Mouse (Mus musculus) G1E (cell line): Measurements from ENCODE around the gene Myo1g. TPM values are rescaled to one million over a fixed set of nuclear protein-coding genes. Genes with fewer than 3 reads are reported as not detected.

Source experiments
- ATAC-seq: 2 replicates; pipeline ENCODE4 v1.8.0; 2016; ENCODE audit warnings: mild to moderate bottlenecking; ENCODE audit not compliant: insufficient number of reproducible peaks, poor library complexity, low FRiP score, severe bottlenecking; ENCODE audit errors: extremely low read depth
- DNase-seq: peaks from one replicate; pipeline ENCODE4 v3.0.0; 2012; ENCODE audit warnings: low spot score
- H3K27me3 ChIP-seq: 2 replicates; pipeline ENCODE4 v1.6.1; 2012; ENCODE audit warnings: mild to moderate bottlenecking, low read length, inconsistent platforms; ENCODE audit not compliant: insufficient read depth
- H3K36me3 ChIP-seq: replicated peaks from 2 replicates; pipeline ENCODE3; 2012; ENCODE audit warnings: mild to moderate bottlenecking, inconsistent platforms
- H3K4me1 ChIP-seq: 2 replicates; pipeline ENCODE4 v1.6.1; 2012; ENCODE audit warnings: low read depth, low read length, inconsistent platforms, mixed read lengths; ENCODE audit not compliant: insufficient read depth
- H3K4me3 ChIP-seq: 2 replicates; pipeline ENCODE4 v1.5.1; 2012; ENCODE audit warnings: low read depth, mild to moderate bottlenecking, inconsistent platforms, low read length, moderate library complexity, mixed read lengths
- H3K9me3 ChIP-seq: replicated peaks from 2 replicates; pipeline ENCODE4 v1.6.1; 2012; ENCODE audit warnings: inconsistent platforms
- CTCF ChIP-seq: IDR thresholded peaks from 2 replicates; pipeline ENCODE4 v1.5.1; 2012; ENCODE audit warnings: low read depth, low read length, inconsistent platforms, mixed read lengths
- GATA1 ChIP-seq: IDR thresholded peaks from 2 replicates; pipeline ENCODE4 v1.6.1; 2012; ENCODE audit warnings: borderline replicate concordance, low read length, inconsistent platforms, mixed read lengths
- GATA2 ChIP-seq: IDR thresholded peaks from 2 replicates; pipeline ENCODE4 v1.6.1; 2012; ENCODE audit warnings: low read depth, low read length, inconsistent platforms, borderline replicate concordance
- POLR2AphosphoS5 ChIP-seq: IDR thresholded peaks from 2 replicates; pipeline ENCODE4 v1.6.1; 2012; ENCODE audit warnings: low read depth, low read length, inconsistent platforms; ENCODE audit not compliant: insufficient replicate concordance
- TAL1 ChIP-seq: conservative IDR thresholded peaks from 2 replicates; pipeline ENCODE4 v1.6.1; 2012; ENCODE audit warnings: low read depth, low read length, inconsistent platforms, mixed read lengths
- polyA plus RNA-seq: library from polyadenylated mRNA; stranded (reverse); fragments of >175 nt; gene quantifications from 2 replicates; pipeline ENCODE4 v1.2.3, GENCODE M21; 2012
- total RNA-seq, 2 experiments: library from RNA; stranded (forward) in 1 of 2; stranded (reverse) in 1 of 2; fragments of 200-1000 nt in 1 of 2; fragments of >200 nt in 1 of 2; fragmentation: Nextera tagmentation in 1 of 2; gene quantifications; 2 replicates each; pipeline ENCODE4 v1.2.3; 2014 to 2017

The Myo1g gene
- total and polyA plus RNA-seq, 3 experiments = 56.5 to 78.8 (median 69.2) TPM

GRCm38 (mm10) chr11:6484244-6484959, 36.4 kb downstream of the Myo1g start:
- no peak for ATAC-seq
- no peaks in the 10 kb centered on the region for H3K9me3 ChIP-seq
- peaks cover 41% of the 10 kb centered on the region for H3K27me3 ChIP-seq
- DNase-seq = no peak
- no peak overlapping the region for H3K4me3 ChIP-seq
- TF ChIP-seq TAL1 = no peak
- no peak for TF ChIP-seq POLR2AphosphoS5
- TF ChIP-seq GATA1 = no peak
- no peak for TF ChIP-seq GATA2
- no peak for TF ChIP-seq CTCF
- no peaks in the 10 kb centered on the region for H3K36me3 ChIP-seq
- H3K4me1 ChIP-seq = peaks cover 16% of the 10 kb centered on the region; the same call in 1 of the 2 replicates

GRCm38 (mm10) chr11:6483103-6483502, 37.7 kb downstream of the Myo1g start:
- no peak for TF ChIP-seq GATA2
- TF ChIP-seq TAL1 = no peak
- no peak for TF ChIP-seq CTCF
- no peak for TF ChIP-seq POLR2AphosphoS5
- TF ChIP-seq GATA1 = no peak
- no peak for DNase-seq
- H3K4me1 ChIP-seq = peaks cover 19% of the 10 kb centered on the region; the same call in 1 of the 2 replicates
- H3K27me3 ChIP-seq = peaks cover 39% of the 10 kb centered on the region
- no peak for ATAC-seq
- H3K36me3 ChIP-seq = no peaks in the 10 kb centered on the region
- H3K9me3 ChIP-seq = no peaks in the 10 kb centered on the region
- H3K4me3 ChIP-seq = no peak overlapping the region

DNA sequence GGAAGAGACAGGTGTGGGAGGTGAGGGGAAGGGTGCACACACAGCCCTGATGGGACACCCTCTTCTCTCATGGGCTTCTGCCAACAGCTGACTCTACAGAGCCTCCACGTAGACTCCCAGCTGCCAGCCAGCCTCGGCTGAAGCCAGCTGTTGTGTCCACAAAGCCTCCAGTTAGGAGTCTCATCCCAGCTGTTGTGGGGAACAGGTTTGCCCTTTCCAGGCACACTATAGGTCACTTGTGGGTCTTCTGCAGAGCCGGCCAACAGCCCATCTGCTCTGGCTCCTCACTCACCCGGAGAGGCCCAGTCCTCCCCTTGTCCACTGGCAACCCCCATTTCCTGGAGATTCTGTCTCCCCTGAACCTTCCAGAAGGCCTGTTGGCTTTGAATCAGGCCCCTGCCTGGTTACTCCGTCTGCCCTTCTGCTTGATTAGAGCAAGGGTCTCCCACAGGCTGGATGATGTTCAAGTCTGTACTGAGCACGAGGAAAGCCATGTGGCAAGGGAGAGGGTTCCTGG, 39.0 kb downstream of the Myo1g start:
- ATAC-seq (no peak), DNase-seq (no peak)
- peaks cover 12% of the 10 kb centered on the region; the same call in 1 of the 2 replicates for H3K4me1 ChIP-seq
- peaks cover 32% of the 10 kb centered on the region for H3K27me3 ChIP-seq
- H3K36me3 ChIP-seq = no peaks in the 10 kb centered on the region
- no peaks in the 10 kb centered on the region for H3K9me3 ChIP-seq
- TF ChIP-seq GATA1 (no peak), POLR2AphosphoS5 (no peak), TAL1 (no peak), GATA2 (no peak), CTCF (no peak)
- no peak overlapping the region for H3K4me3 ChIP-seq

- H3K36me3 ChIP-seq = no peaks in the 10 kb centered on the region
- no peak overlapping the region for H3K4me3 ChIP-seq
- TF ChIP-seq GATA1 (no peak), TAL1 (no peak), POLR2AphosphoS5 (no peak), CTCF (no peak), GATA2 (no peak)
- DNase-seq = no peak
- H3K9me3 ChIP-seq = no peaks in the 10 kb centered on the region
- ATAC-seq = no peak
- H3K4me1 ChIP-seq = peaks cover 11% of the 10 kb centered on the region; the same call in 1 of the 2 replicates
- peaks cover 29% of the 10 kb centered on the region for H3K27me3 ChIP-seq
Observed at GRCm38 (mm10) chr11:6480681-6481405, 39.9 kb downstream of the Myo1g start.

GRCm38 (mm10) chr11:6480191-6480590, 40.6 kb downstream of the Myo1g start:
- no peak overlapping the region for H3K4me3 ChIP-seq
- H3K36me3 ChIP-seq = no peaks in the 10 kb centered on the region
- ATAC-seq (no peak), DNase-seq (no peak)
- H3K27me3 ChIP-seq = peaks cover 24% of the 10 kb centered on the region
- no peaks in the 10 kb centered on the region for H3K9me3 ChIP-seq
- TF ChIP-seq GATA2 (no peak), CTCF (no peak), GATA1 (no peak), TAL1 (no peak)
- peaks cover 11% of the 10 kb centered on the region; the same call in 1 of the 2 replicates for H3K4me1 ChIP-seq

DNA sequence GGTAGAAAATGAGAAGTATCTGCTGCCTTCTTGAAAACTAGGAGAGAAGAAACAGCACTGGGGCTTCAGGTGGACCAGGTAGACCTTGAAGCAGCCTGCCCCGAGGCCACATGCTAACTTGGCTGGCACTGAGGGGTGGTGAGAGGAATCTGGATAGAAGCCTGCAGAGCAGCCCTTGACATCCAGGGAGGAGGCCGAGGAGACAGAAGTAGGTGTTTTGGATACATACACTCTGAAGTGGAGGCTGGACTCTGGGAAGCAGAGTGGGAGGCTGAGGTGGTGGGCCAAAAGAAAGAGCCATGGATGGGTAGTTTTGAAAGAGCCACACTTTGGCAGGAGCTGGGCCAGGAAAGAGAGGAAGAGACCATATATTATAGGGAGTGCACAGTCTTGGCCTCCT, 41.5 kb downstream of the Myo1g start:
- TF ChIP-seq TAL1 (no peak), CTCF (no peak), GATA2 (no peak), POLR2AphosphoS5 (no peak), GATA1 (no peak)
- no peak for ATAC-seq
- Histone ChIP-seq H3K9me3 (no peaks in the 10 kb centered on the region), H3K27me3 (peaks cover 20% of the 10 kb centered on the region), H3K36me3 (peaks cover 8% of the 10 kb centered on the region), H3K4me3 (no peak overlapping the region), H3K4me1 (peaks cover 13% of the 10 kb centered on the region)
- no peak for DNase-seq
